Mouse (Mus musculus) cerebellum, postnatal 10 days (tissue): ENCODE data around the gene Defb29.
A peak's percentile ranks its signal among the peaks of the same experiment; 100 is the strongest.

ENCODE experiments used
- DNase-seq, 2 experiments: peaks; one replicate each; pipeline ENCODE4 v3.0.0; 2021; ENCODE audit warnings: mixed read lengths in 2 of 2

The Defb29 gene

DNA sequence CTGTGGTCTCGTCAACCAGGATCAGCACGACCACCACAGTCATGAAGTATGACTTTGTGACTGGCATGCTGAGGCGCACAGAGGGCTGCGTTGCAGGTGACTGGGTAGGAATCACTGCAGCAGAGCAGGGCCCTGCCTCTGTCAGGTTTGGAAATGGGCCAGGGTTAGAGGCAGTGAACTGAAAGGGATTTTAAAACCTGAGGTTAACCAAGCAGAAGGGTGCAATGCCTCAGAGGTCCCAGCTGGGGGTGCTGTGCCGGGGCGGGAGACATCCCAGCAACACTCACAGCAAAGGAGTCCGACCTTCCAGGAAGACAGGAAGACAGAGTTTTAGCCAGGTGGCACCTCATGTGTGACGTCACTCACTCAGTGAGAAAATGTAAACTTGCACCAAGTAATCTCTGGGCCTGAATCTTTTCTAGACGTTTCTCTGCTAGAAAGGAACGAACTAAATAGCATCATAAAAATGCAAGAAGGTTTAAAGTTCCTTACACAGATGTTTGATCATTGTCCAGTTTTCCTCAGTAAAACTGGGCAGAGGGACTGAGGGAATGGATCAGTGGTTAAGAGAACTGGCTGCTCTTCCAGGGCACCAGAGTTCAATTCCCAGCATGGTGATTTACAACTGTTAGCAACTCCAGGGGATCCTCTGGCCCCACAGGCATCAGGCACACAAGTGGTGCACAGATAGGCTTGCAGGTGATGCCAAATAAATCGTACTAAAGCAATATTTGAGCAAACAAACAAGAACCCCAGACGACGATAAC is at the start of gene Defb29:
TSS of gene Defb29 (minus strand) at position 155 of the 767 bp plus-strand sequence.
- peak; percentile 16 to 29 for DNase-seq

DNA sequence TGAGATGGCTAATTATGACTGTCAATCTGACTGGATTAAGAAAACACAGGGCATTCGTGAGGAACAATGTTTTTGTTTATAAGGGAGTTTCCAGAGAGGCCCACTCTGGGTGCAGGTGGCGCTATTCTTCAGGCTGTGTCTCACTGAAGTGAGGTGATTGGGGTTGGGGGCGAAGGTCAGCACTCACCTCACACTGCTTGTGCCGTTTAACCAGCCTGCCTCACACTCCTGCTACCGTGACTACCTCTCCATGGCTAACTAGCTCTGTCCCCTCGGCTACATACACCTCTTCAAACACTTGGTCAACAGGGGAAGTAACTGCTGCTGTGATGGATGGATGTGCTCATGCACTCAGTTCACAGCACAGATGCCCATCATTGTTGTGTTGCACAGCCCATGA is 49.1 kb upstream of the Defb29 start:
- no peak for DNase-seq

- DNase-seq: no peak
These were observed 48.6 kb upstream of the Defb29 start for GRCm38 (mm10) chr2:152588450-152588849.

- peak; percentile 29 to 39 for DNase-seq
These were observed 47.1 kb upstream of the Defb29 start for GRCm38 (mm10) chr2:152586926-152587560.

GRCm38 (mm10) chr2:152580612-152581011 is 40.7 kb upstream of the Defb29 start:
- no peak for DNase-seq

GRCm38 (mm10) chr2:152580107-152580506 is 40.2 kb upstream of the Defb29 start, which contains the start of gene Defb19:
TSS of gene Defb19 (minus strand) at chr2:152580312.
- DNase-seq: no peak

DNA sequence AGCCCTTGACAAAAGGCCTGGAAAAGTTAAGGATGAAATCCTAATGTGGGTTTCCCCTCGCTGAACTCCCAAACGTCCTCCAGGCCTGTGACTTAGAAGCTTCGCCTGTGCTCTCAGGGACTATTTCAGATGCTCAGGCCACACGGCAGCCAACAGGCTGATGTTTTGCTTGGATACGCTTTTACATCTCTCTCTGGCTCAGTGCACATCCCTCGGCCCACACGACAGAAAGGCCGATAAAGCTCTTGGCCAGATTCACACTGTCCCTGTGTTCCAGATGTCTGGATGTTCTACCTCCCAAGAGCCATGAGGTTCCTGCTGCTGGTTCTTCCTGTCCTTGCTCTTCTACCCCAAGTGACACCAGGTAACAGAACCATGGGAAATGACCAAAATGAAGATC is 33.6 kb upstream of the Defb29 start:
- no peak for DNase-seq

GRCm38 (mm10) chr2:152572114-152572794 is 32.4 kb upstream of the Defb29 start, which contains the start of gene Defb21:
TSS of gene Defb21 (plus strand) at chr2:152572744.
- peak; percentile 49 to 64 for DNase-seq

GRCm38 (mm10) chr2:152570313-152570712 is 30.4 kb upstream of the Defb29 start:
- no peak for DNase-seq

DNA sequence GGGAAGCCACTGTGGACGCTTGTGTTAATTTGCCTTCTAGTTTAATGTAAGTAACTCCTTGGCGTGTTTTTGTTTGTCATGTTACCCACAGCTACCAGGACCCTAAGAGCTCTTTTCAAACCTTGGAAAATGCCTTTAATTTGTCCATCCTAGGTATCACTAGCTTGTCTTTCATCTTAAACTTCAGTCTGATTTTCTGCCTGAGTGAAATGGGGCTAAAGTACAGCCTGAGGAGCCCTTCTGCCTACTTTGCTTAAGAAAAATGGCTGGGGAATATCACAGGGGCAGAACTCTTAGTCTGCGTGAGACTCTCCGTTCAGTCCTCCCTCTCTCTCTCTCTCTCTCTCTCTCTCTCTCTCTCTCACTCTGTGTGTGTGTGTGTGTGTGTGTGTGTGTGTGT is 30.0 kb upstream of the Defb29 start:
- no peak for DNase-seq

- DNase-seq: no peak
These were observed 29.1 kb upstream of the Defb29 start, which contains the start of gene Gm17416 for GRCm38 (mm10) chr2:152569038-152569437. TSS of gene Gm17416 (plus strand) at chr2:152569338.

DNA sequence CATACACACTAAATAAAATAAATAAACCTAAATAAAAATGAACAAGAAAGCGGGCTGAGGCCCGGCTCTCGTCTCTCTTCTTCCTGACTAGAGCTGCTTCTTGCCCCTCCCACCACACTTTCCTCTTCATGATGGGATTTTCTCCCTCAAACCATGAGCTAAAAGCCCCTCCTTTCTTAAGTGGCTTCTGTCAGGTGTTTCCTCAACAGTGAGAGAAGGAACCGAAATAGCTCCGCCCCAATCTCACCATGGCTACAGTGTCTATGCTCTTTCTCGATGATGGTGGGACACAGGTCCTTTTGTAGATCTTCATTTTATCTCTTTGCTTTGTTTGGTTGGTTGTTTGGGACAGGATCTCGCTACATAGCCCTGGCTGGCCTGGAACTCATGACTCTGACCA is 16.8 kb upstream of the Defb29 start:
- DNase-seq: no peak

GRCm38 (mm10) chr2:152553774-152554423 is 14.0 kb upstream of the Defb29 start:
- DNase-seq: peak; percentile 75 to 81

- DNase-seq: no peak
These were observed 8.2 kb upstream of the Defb29 start for GRCm38 (mm10) chr2:152548124-152548523.

GRCm38 (mm10) chr2:152544691-152545090 is 4.8 kb upstream of the Defb29 start:
- DNase-seq: peak; percentile 76 to 77

- no peak for DNase-seq
These were observed 3.6 kb upstream of the Defb29 start for GRCm38 (mm10) chr2:152543478-152543877.

DNA sequence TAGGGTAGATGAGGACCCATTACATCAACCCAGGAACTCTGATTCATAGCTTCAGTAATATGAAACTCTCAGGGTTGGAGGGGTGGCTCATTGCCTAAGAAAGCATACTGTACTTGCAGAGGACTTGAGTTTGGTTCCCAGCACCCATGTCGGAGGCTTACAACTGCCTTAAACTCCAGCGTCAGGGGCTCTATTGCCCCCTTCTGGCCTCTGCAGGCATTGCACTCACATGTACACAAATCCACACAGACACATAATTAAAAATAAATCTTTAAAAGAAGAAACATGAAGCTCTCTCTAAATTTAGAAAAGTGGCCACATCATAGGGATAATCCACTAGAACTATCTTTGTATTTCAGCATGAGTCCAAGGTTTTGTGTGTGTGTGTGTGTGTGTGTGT is 3.0 kb upstream of the Defb29 start:
- no peak for DNase-seq

DNA sequence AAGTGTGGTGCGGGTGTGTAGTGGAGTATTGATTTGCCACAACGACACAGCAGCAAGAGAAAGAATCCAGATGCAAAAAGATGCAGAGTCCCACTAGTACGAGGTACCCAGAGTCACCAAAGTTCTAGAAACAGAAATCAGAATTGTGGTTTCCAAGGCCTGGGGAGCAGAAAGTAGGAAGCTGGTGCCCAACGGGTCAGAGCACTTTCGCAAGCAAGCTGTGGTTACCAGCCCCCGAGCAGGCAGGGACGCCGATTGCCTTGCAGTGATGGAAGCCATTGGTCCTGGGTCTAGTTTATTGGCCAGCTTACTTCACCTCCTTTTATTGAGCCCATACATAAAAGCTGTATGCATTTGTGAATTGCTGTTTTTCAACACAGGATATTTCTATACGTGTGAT is 2.1 kb upstream of the Defb29 start:
- no peak for DNase-seq

DNA sequence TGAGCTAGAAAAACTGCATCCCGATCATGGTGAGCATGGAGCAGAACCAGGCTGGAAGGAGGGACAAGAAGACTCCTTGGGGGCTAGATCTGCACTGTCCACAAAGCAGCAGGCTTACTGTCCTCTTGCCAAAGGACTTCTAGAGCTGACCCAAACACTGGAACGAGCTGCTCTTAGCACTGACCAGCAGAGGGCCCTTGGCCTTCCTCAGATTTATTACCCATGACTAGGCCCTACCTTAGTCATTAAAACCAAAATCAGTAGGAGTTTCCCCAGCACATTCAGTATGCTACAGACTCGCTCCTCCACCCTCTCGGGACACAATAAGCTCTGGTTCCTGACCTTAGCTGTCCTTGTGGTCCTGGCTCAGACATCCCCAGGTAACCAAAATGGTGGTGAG is 21.9 kb downstream of the Defb29 start, which contains the start of gene Defb28:
TSS of gene Defb28 (plus strand) at position 275 of the 400 bp plus-strand sequence.
- DNase-seq: no peak

GRCm38 (mm10) chr2:152516084-152516483 is 23.8 kb downstream of the Defb29 start:
- DNase-seq: no peak

- DNase-seq: no peak
These were observed 28.3 kb downstream of the Defb29 start, which contains the start of gene Defb26 for GRCm38 (mm10) chr2:152511592-152511991. TSS of gene Defb26 (minus strand) at chr2:152511692.

DNA sequence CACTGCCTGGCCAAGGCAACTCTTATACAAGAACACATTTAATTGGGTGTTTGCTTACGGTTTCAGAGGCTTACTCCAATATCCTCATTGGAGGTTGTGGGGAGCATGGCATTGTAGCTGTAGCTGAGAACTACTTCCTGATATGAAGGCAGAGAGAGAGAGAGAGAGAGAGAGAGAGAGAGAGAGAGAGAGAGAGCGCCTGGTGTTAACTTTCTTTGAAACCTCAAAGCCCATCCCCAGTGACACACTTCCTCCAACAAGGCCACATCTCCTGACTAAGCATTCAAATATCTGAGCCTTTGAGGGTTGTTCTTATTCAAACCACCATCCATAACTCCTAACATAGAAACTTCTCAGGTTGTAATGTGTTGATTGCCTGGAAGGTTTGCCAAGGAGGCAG is 35.9 kb downstream of the Defb29 start:
- DNase-seq: no peak

- no peak for DNase-seq
These were observed 39.1 kb downstream of the Defb29 start for GRCm38 (mm10) chr2:152500863-152501229.
